Mouse (Mus musculus) stomach, embryonic 14.5 days (tissue): ENCODE measurements around the gene Mettl26. TPM values are rescaled to one million over a fixed set of nuclear protein-coding genes. Genes with fewer than 3 reads are reported as not detected.
A peak's percentile ranks its signal among the peaks of the same experiment; 100 is the strongest.

Source experiments
- ATAC-seq: fragments of 200-750 bp; cut with Nextera tagmentation; 2 replicates; pipeline ENCODE4 v1.8.0; 2017; ENCODE audit warnings: low read depth, moderate TSS enrichment; ENCODE audit not compliant: insufficient number of reproducible peaks, insufficient read depth, low FRiP score
- H3K27ac ChIP-seq: fragments of 300-500 bp; sonication (generic); 2 replicates; pipeline ENCODE4 v1.5.1; 2014; ENCODE audit warnings: mild to moderate bottlenecking, low read length, moderate library complexity, mixed read lengths
- H3K27me3 ChIP-seq: fragments of 300-500 bp; sonication (generic); 2 replicates; pipeline ENCODE4 v1.6.1; 2014; ENCODE audit warnings: low read length, control low read depth, mixed read lengths; ENCODE audit not compliant: control insufficient read depth, insufficient read depth
- H3K36me3 ChIP-seq: fragments of 300-500 bp; sonication (generic); 2 replicates; pipeline ENCODE4 v1.6.1; 2014; ENCODE audit warnings: mild to moderate bottlenecking, control low read depth, low read length, moderate library complexity, mixed read lengths; ENCODE audit not compliant: control insufficient read depth, insufficient read depth
- H3K4me1 ChIP-seq: fragments of 300-500 bp; sonication (generic); 2 replicates; pipeline ENCODE4 v1.6.1; 2014; ENCODE audit warnings: low read length, control low read depth, mixed read lengths; ENCODE audit not compliant: control insufficient read depth, insufficient read depth
- H3K4me2 ChIP-seq: fragments of 300-500 bp; sonication (generic); replicated peaks from 2 replicates; pipeline ENCODE4 v1.6.1; 2014; ENCODE audit warnings: low read depth, low read length, control low read depth
- H3K4me3 ChIP-seq: fragments of 300-500 bp; sonication (generic); 2 replicates; pipeline ENCODE4 v1.5.1; 2014; ENCODE audit warnings: low read depth, low read length, control low read depth
- H3K9ac ChIP-seq: fragments of 300-500 bp; sonication (generic); replicated peaks from 2 replicates; pipeline ENCODE4 v1.6.1; 2014; ENCODE audit warnings: low read depth, mild to moderate bottlenecking, control low read depth, low read length, moderate library complexity, mixed read lengths
- H3K9me3 ChIP-seq: fragments of 300-500 bp; sonication (generic); 2 replicates; pipeline ENCODE4 v1.6.1; 2016; ENCODE audit warnings: low read depth, low read length, control low read depth; ENCODE audit not compliant: control insufficient read depth
- WGBS: fragments of 180-500 bp; shearing (Covaris S2); extraction: QIAGEN DNeasy Blood & Tissue Kit; methylation state at CpG from one replicate; pipeline ENCODE4 v1.1.7; 2014; 5-methylcytosine and 5-hydroxymethylcytosine counted together
- polyA plus RNA-seq: library from polyadenylated mRNA; unstranded; fragments of >200 nt; fragmentation: Nextera tagmentation; extraction: Ambion mirVana; gene quantifications from 2 replicates; pipeline ENCODE4 v1.2.1, GENCODE M21; 2014

Gene Mettl26
- polyA plus RNA-seq, 1 experiment from 2014 or later: 66.9 TPM

DNA sequence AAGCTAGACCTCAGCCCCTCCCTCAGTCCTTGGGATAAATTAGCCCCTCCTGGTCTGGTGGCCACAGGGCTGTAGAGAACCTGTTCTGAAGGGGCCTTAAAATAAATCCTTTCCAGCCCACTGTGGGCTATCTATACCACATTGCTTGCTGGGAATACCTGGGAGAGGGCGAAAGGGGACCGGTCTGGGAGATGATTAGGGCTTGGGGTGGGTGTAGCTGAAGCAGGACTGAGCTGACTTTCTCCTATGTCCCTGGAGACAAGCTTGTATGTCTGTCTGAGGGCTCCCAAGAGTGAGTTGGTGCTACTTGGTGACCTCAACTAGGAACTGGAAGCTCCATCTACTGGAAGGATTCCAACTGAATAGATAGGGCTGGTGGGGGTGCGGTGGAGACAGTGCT lies 2.2 kb downstream of the Mettl26 start:
- Histone ChIP-seq H3K27ac (no peak overlapping the region), H3K27me3 (no peaks in the 10 kb centered on the region), H3K4me3 (no peak overlapping the region), H3K36me3 (peaks cover 19% of the 10 kb centered on the region), H3K9ac (no peak overlapping the region), H3K4me1 (peaks cover 9% of the 10 kb centered on the region; the same call in 1 of the 2 replicates), H3K4me2 (no peak overlapping the region), H3K9me3 (no peaks in the 10 kb centered on the region)
- ATAC-seq: no peak
- WGBS: 92% methylated on average over 3 of the region's 3 CpGs

DNA sequence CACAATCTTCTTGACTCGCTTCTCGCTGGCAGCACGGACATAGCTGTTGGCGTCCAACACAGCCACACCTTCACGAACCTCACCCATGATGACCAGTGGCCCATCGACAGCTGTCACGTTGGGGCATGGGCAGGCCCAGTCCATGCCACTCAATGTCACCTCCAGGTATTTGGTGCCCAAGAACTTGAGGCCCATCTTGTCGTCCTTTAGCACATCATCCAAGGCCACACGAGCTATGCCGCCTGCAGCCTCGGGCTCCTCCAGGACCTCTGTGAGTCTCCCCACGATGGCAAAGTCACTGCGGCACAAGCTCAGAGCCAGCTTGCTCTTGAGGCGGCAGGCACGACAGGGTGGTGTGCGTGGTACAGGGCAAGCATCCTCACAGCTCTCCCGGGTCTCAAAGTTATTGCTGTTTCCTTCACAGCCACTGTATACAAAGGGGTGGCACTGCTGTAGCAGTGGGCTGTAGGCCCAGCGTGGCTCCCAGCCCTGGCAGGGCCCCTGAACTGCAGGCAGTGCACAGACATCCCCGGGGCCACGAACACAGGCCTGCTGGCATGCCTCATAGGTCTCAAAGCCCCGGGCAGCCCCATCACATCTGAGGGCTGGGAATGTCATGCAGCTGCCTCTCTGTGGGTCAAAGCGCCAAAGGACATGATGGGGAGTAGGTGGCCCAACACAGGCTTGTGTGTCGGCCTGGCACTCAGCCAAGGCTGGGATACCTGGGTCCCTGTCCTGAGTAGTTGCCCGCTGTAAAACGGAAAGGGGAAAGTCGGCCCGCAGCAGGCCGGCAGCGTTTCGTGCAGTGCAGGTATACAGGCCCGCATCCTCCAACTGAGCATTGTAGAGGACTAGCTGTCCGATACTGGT lies 3.1 kb downstream of the Mettl26 start:
- ATAC-seq: no peak
- 94% methylated on average over 32 of the region's 32 CpGs for WGBS
- Histone ChIP-seq H3K36me3 (peaks cover 24% of the 10 kb centered on the region), H3K27ac (no peak overlapping the region), H3K4me1 (peaks cover 9% of the 10 kb centered on the region; the same call in 1 of the 2 replicates), H3K4me3 (no peak overlapping the region), H3K4me2 (no peak overlapping the region), H3K27me3 (no peaks in the 10 kb centered on the region), H3K9me3 (no peaks in the 10 kb centered on the region), H3K9ac (no peak overlapping the region)

DNA sequence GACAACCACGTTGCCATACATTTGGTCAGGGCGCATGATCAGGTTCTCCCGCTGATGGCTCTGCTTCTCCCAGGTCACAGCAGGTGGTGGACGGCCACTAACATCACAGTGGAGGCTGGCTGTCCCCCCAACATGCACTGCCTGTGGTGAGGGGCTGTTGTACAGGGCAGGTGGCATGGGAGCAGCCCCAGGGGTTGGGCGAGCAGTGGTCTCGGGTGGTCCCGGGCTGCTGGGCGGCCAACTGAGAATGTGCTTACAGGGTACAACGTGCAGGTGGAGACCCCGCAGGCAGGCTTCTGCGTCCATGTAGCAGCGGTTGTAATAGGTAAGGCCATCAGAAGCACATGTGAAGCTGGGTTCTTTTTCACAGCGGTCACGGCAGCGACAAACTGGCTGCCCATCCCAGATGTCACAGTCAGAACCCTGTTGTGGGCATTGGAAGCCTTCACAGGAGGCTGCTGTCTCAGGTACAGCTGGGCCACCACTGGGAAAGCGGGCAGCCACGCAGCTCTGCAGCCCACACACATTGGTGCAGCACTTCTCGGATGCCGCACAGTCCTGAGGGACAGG lies 3.8 kb downstream of the Mettl26 start:
- Histone ChIP-seq H3K9ac (no peak overlapping the region), H3K9me3 (no peaks in the 10 kb centered on the region), H3K27ac (no peak overlapping the region), H3K27me3 (no peaks in the 10 kb centered on the region), H3K4me3 (no peak overlapping the region), H3K4me1 (peaks cover 9% of the 10 kb centered on the region; the same call in 1 of the 2 replicates), H3K4me2 (no peak overlapping the region), H3K36me3 (peaks cover 30% of the 10 kb centered on the region)
- WGBS: 89% methylated on average over 19 of the region's 19 CpGs
- ATAC-seq: no peak

DNA sequence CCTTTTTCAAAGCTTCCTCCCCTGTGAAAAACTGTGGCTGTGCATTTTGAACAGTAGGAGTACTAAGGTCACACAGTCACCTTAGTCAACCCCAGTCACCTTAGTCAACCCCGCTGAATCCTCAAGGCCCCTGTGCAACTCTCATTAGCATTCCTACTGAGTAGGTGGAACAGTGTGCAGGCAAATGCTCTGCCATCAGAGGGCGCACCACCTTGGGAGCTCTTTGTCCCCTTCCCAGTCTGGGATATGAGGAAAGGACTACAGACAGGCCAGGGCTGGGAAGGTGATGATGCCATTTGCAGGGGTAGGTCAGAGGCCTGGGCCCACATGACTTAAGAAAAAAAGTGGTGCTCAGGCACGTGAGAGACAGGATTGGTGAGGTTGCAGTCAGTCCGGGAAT lies 4.4 kb downstream of the Mettl26 start:
- 61% methylated on average over 4 of the region's 4 CpGs for WGBS
- H3K27ac ChIP-seq: no peak overlapping the region
- H3K4me2 ChIP-seq: no peak overlapping the region
- H3K9me3 ChIP-seq: no peaks in the 10 kb centered on the region
- ATAC-seq: no peak
- H3K9ac ChIP-seq: no peak overlapping the region
- H3K36me3 ChIP-seq: peaks cover 36% of the 10 kb centered on the region
- peaks cover 9% of the 10 kb centered on the region; the same call in 1 of the 2 replicates for H3K4me1 ChIP-seq
- H3K27me3 ChIP-seq: no peaks in the 10 kb centered on the region
- H3K4me3 ChIP-seq: no peak overlapping the region

DNA sequence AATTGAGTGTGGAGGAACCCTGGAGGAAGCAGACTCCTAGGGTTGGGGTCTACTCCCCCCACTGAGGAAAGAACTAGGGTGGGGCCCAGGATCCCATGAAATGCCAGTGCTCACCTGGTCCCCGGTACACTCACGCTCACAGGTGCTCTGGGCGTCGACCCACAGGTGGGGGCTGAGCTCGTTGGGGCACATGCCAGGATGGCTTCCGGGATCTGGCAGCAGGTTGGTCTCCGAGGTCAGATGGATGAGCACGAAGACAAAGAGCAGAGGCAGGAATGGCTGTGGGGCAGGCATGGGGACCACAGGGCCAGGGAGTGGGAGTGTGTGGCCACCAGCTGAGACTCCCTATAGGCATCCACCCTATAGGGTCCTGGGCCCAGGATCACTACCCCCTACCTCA lies 4.9 kb downstream of the Mettl26 start:
- no peak overlapping the region for H3K27ac ChIP-seq
- ATAC-seq: no peak

DNA sequence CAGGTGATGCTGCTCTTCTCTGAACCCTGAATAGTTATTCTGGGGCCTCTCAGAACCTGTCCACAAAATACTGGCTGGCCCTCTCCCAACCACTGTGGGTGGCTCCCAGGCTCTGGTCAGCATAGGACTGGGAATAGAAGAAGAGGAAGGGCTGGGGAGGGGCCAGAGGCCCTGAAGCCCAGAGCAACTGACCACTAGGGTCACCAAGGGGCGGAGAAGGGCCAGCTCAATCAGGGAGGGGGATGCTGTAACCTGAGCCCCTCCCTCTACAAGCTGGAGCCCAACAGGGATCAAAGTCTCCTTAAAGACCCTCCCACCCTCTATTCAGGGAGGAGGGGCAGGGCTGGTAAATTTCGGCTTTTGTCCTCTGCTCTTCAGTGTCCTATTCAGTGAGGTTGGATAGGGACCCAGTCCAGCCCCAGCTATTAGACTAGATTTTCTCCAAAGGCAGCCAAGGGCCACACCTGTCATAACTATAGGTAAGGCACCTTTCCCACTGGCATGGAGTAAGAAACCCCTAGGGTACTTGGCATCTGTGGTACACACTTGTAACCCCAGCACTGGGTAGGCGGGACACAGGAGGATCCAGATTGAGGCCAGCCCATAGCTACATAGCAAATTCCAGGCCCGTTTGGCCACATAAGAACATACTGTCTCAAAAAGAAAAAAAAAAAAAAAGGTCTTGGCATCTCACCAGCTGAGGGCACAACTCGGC lies 5.5 kb downstream of the Mettl26 start, which contains the start of gene Wfikkn1:
TSS of gene Wfikkn1 (minus strand) at position 663 of the 715 bp plus-strand sequence.
- Histone ChIP-seq H3K4me1 (peaks cover 9% of the 10 kb centered on the region; the same call in 1 of the 2 replicates), H3K4me3 (no peak within 1 kb of the TSS), H3K27ac (no peak within 1 kb of the TSS), H3K36me3 (peaks cover 36% of the 10 kb centered on the region), H3K9ac (0 out of 2 replicates have a peak within 1 kb of the TSS, but pooled peaks have one; percentile 1), H3K9me3 (no peaks in the 10 kb centered on the region), H3K4me2 (no peak within 1 kb of the TSS), H3K27me3 (no peaks in the 10 kb centered on the region)
- no peak for ATAC-seq
- 31% methylated on average over 5 of the region's 5 CpGs for WGBS

More for the DNA sequence above, 4.9 kb downstream of the Mettl26 start:
- H3K4me1 ChIP-seq: peaks cover 9% of the 10 kb centered on the region; the same call in 1 of the 2 replicates
- H3K9ac ChIP-seq: no peak overlapping the region
- H3K36me3 ChIP-seq: peaks cover 36% of the 10 kb centered on the region
- H3K27me3 ChIP-seq: no peaks in the 10 kb centered on the region
- H3K4me3 ChIP-seq: no peak overlapping the region
- no peaks in the 10 kb centered on the region for H3K9me3 ChIP-seq
- H3K4me2 ChIP-seq: no peak overlapping the region
- 65% methylated on average over 8 of the region's 8 CpGs for WGBS

DNA sequence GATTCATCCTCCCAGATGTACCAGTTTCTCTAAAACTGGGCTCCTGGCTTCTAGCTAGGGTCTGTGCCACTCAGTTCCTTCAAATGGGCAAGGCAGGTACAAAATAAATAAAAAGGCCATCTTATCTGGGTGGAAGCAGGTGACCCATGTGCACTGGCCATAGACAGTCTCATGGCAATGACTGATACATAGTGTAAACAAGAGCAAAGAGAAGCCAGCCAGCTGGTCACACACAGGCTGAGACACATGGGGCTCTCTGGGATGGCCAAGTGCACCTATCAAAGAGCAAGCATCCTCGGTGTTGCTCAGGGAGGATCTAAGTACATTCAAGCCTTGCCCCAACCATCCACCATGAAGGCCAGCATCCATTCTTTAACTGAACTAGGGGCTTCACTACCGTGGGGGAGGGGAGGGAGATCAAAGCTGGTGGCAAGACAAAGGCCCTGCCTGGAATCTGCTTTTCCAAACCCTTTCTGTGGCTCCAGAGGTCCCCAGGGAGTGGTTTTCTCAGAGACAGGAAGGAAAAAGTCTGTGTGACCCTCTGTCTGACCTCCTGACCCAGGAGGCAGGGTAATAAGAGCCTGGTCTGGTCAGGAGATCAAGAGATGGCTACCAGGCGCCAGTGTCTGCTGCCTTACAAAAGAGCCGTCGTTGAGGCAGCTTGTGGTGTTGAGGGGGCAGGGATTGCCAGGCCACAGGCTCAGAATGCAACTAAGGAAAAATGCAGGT lies 6.2 kb downstream of the Mettl26 start:
- H3K9me3 ChIP-seq: no peaks in the 10 kb centered on the region
- H3K36me3 ChIP-seq: peaks cover 36% of the 10 kb centered on the region
- no peak overlapping the region for H3K4me2 ChIP-seq
- WGBS: 15% methylated on average over 5 of the region's 5 CpGs
- no peak for ATAC-seq
- H3K4me1 ChIP-seq: peaks cover 6% of the 10 kb centered on the region; the same call in 1 of the 2 replicates
- no peak overlapping the region for H3K9ac ChIP-seq
- no peaks in the 10 kb centered on the region for H3K27me3 ChIP-seq
- H3K4me3 ChIP-seq: no peak overlapping the region
- H3K27ac ChIP-seq: no peak overlapping the region

DNA sequence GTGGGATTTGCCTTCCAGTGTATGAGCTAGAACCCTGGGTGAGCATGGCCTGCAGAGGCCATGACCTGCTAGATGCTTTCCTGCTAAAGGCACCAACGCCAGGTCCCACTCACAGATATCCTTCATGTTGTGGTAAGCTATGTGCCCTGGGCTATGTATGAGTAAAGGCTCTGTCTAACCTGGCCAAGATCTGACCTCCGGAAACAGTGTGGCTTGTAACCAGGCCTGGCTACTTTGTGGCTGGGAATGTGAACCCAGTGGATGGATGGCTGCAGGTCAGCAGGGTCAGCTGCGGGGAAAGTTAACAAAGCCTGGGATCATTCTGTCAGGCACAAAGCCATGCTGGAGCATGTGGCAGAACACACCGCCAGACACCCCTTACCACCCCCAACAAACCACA lies 6.8 kb downstream of the Mettl26 start:
- Histone ChIP-seq H3K27me3 (no peaks in the 10 kb centered on the region), H3K36me3 (peaks cover 36% of the 10 kb centered on the region), H3K4me1 (no peaks in the 10 kb centered on the region), H3K4me2 (no peak overlapping the region), H3K9me3 (no peaks in the 10 kb centered on the region), H3K27ac (no peak overlapping the region), H3K4me3 (no peak overlapping the region), H3K9ac (no peak overlapping the region)
- no peak for ATAC-seq
- 31% methylated on average over 4 of the region's 4 CpGs for WGBS
